Mouse (Mus musculus) spleen, postnatal 36 days (tissue): ENCODE results near the gene Bcl10.
A peak's percentile ranks its signal among the peaks of the same experiment; 100 is the strongest.
"Not testable (repeated sequence)": the region's sequence is repeated elsewhere in the genome, so short reads cannot be mapped to it uniquely, and the experiment has no call there.

Experiments used
- DNase-seq, 2 experiments: peaks; one replicate each; pipeline ENCODE4 v3.0.0; 2022; ENCODE audit warnings: low spot score in 2 of 2, mixed read lengths in 1 of 2

The Bcl10 gene

GRCm38 (mm10) chr3:145913942-145914341, 8.7 kb upstream of the Bcl10 start:
- not testable (repeated sequence) for DNase-seq

- no peak for DNase-seq
Observed at GRCm38 (mm10) chr3:145916374-145916773, 6.2 kb upstream of the Bcl10 start.

GRCm38 (mm10) chr3:145916826-145917225, 5.8 kb upstream of the Bcl10 start:
- no peak for DNase-seq

- DNase-seq, result no peak
Observed at GRCm38 (mm10) chr3:145922971-145923370, 367 bp downstream of the Bcl10 start.

GRCm38 (mm10) chr3:145923874-145924577, 1.4 kb downstream of the Bcl10 start:
- DNase-seq, result peak; percentile 99

- DNase-seq, result peak; percentile 76 to 81
Observed at GRCm38 (mm10) chr3:145924649-145925337, 2.2 kb downstream of the Bcl10 start.

GRCm38 (mm10) chr3:145925506-145925905, 2.9 kb downstream of the Bcl10 start:
- no peak for DNase-seq

- no peak for DNase-seq
Observed at GRCm38 (mm10) chr3:145929525-145930400, 7.2 kb downstream of the Bcl10 start.

- no peak for DNase-seq
Observed at GRCm38 (mm10) chr3:145933845-145934244, 11.2 kb downstream of the Bcl10 start.

- DNase-seq, result peak; percentile 83 to 89
Observed at GRCm38 (mm10) chr3:145937505-145938404, 15.2 kb downstream of the Bcl10 start, which contains the start of gene 2410004B18Rik. 2410004B18Rik (plus strand) TSS chr3:145938014.

- DNase-seq, result no peak
Observed at GRCm38 (mm10) chr3:145938405-145939349, 16.1 kb downstream of the Bcl10 start.

- no peak for DNase-seq
Observed at GRCm38 (mm10) chr3:145939402-145939801, 16.8 kb downstream of the Bcl10 start.

- no peak for DNase-seq
Observed at GRCm38 (mm10) chr3:145939971-145940370, 17.4 kb downstream of the Bcl10 start.

GRCm38 (mm10) chr3:145941971-145942370, 19.4 kb downstream of the Bcl10 start:
- DNase-seq, result peak; percentile 66 to 76

- no peak for DNase-seq
Observed at GRCm38 (mm10) chr3:145944348-145944747, 21.7 kb downstream of the Bcl10 start.

GRCm38 (mm10) chr3:145945904-145946303, 23.3 kb downstream of the Bcl10 start:
- no peak for DNase-seq

GRCm38 (mm10) chr3:145946654-145947053, 24.1 kb downstream of the Bcl10 start:
- no peak for DNase-seq

- no peak for DNase-seq
Observed at GRCm38 (mm10) chr3:145947539-145948204, 25.1 kb downstream of the Bcl10 start.

- DNase-seq, result no peak
Observed at GRCm38 (mm10) chr3:145950034-145950814, 27.6 kb downstream of the Bcl10 start.
